ENCODE assay signal across 8 mouse cellular contexts in the genomic region with DNA sequence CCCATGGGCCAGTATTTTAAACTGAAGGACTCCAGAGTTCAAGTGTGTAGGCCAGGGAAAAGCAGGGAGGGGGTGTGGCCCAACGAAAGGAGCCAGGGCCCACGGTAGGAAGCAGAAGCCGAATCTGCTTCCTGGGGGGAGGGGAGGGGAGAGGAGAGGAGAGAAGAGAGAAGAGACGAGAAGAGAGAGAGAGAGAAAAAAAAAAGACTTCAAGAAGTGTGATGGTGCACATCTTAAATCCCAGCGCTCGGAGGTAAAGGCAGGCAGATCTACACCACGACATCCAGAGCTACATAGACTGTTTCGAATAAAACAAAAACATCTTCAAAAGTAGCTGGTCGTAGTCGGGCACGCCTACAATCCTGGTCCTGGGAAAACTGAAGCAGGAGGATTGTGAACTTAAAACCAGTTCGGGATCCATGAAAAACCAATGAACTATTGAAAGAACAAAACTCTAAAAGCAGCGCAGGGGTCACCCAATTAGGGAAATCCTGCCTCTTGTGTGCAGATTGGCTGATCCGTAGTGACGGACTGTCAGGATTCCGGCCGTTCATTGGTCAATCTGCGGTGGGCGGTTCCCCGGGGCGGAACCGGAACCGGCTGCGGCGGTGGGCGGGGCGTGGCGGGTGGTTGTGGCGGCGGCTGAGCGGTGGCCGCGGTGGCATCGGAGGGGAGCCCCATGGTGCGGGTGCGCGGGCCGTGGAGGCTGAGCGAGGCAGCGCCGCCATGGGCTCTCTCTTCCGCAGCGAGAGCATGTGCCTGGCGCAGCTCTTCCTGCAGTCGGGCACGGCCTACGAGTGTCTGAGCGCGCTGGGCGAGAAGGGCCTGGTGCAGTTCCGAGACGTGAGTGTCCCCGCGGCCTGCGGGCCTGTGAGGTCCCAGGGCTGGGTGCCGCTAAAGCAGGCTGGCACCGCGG. TPM values are rescaled to one million over a fixed set of nuclear protein-coding genes. Genes with fewer than 3 reads are reported as not detected.
DNase-seq lines count a peak whose midpoint lies in the region; ATAC-seq and TF ChIP-seq lines count a peak whose summit lies in the region.

TSS of gene Atp6v0a2 (plus strand) at position 129 of the 916 bp plus-strand sequence.

- in situ Hi-C loops in CH12.LX (cut with MboI; ENCODE audit: low pct_ligation_motif_present, low pct_unique_long_range_greater_than_20kb, low sequenced_read_pairs), result no loop called here

- peak within 1 kb of the TSS; percentile 90 to 93 (median 90) for H3K4me3 ChIP-seq in CH12.LX (replicated peaks in 1 of 3; ENCODE audit: low read depth in 2 of 3, low read length in 2 of 3, poor library complexity in 1 of 3)
- peak within 1 kb of the TSS; percentile 93 for H3K4me3 ChIP-seq in forebrain, embryonic 12.5 days (replicated peaks)
- H3K4me3 ChIP-seq in heart, postnatal 0 days (ENCODE audit: low read depth, low read length), result peak within 1 kb of the TSS; percentile 70
- H3K4me3 ChIP-seq in liver, embryonic 16.5 days (ENCODE audit: low read depth, low read length), result peak within 1 kb of the TSS; percentile 90
- peak within 1 kb of the TSS; percentile 98 for H3K4me3 ChIP-seq in neural tube, embryonic 13.5 days
- H3K4me3 ChIP-seq in testis, adult 2 months (ENCODE audit: control insufficient read depth, low read depth, low read length), result peak within 1 kb of the TSS; percentile 97

- no peak for TF ChIP-seq EP300 in CH12.LX (IDR thresholded peaks at IDR 0.05; ENCODE audit: low read length)
- TF ChIP-seq EP300 in heart, postnatal 0 days (IDR thresholded peaks at IDR 0.05; ENCODE audit: low read depth), result no peak

- peak; percentile 79; the same call in 1 of the 2 replicates for TF ChIP-seq POLR2A in CH12.LX (IDR thresholded peaks at IDR 0.05; ENCODE audit: low read depth, low read length)
- TF ChIP-seq POLR2A in testis, adult 2 months (IDR thresholded peaks at IDR 0.05; ENCODE audit: control insufficient read depth, low read depth, low read length), result peak; percentile 70

- WGBS in forebrain, embryonic 12.5 days, result under 1% methylated on average over 56 of the region's 58 CpGs
- WGBS in heart, postnatal 0 days, result under 1% methylated on average over 58 of the region's 58 CpGs
- WGBS in liver, embryonic 16.5 days (ENCODE audit: insufficient replicate concordance), result under 1% methylated on average over 58 of the region's 58 CpGs
- WGBS in neural tube, embryonic 13.5 days, result under 1% methylated on average over 53 of the region's 58 CpGs

- ATAC-seq in forebrain, embryonic 12.5 days (ENCODE audit: low FRiP score), result peak; percentile 98
- peak; percentile 97 for ATAC-seq in heart, postnatal 0 days (ENCODE audit: insufficient read depth, low read depth)
- ATAC-seq in liver, embryonic 16.5 days (ENCODE audit: low read depth), result peak; percentile 95
- peak; percentile 96 for ATAC-seq in neural tube, embryonic 13.5 days (ENCODE audit: low read depth)

- TF ChIP-seq RAD21 in CH12.LX (IDR thresholded peaks at IDR 0.05; ENCODE audit: low read depth, low read length), result no peak

- TF ChIP-seq CTCF in CH12.LX (conservative IDR thresholded peaks at IDR 0.05 in 1 of 2, IDR thresholded peaks at IDR 0.05 in 1 of 2; ENCODE audit: low read depth in 2 of 2, low read length in 2 of 2), result no peak
- no peak for TF ChIP-seq CTCF in heart, postnatal 0 days (IDR thresholded peaks at IDR 0.05; ENCODE audit: low read depth)
- no peak for TF ChIP-seq CTCF in testis, adult 2 months (IDR thresholded peaks at IDR 0.05; ENCODE audit: control insufficient read depth, insufficient read depth, insufficient replicate concordance, low read depth, low read length)

- H3K27ac ChIP-seq in CH12.LX (ENCODE audit: insufficient read depth, low read depth), result peak within 1 kb of the TSS; percentile 47; the same call in 1 of the 2 replicates
- H3K27ac ChIP-seq in forebrain, embryonic 12.5 days, result peak within 1 kb of the TSS; percentile 59
- H3K27ac ChIP-seq in heart, postnatal 0 days (ENCODE audit: low read depth), result peak within 1 kb of the TSS; percentile 88
- H3K27ac ChIP-seq in liver, embryonic 16.5 days (ENCODE audit: low read length), result peak within 1 kb of the TSS; percentile 81
- peak within 1 kb of the TSS; percentile 76 for H3K27ac ChIP-seq in neural tube, embryonic 13.5 days (replicated peaks)
- peak within 1 kb of the TSS; percentile 67 for H3K27ac ChIP-seq in testis, adult 2 months (ENCODE audit: control insufficient read depth, insufficient read depth, low read depth, low read length)

- H3K9me3 ChIP-seq in CH12.LX (replicated peaks; ENCODE audit: low read length), result no peaks in the 10 kb centered on the region
- no peaks in the 10 kb centered on the region for H3K9me3 ChIP-seq in forebrain, embryonic 12.5 days
- no peaks in the 10 kb centered on the region for H3K9me3 ChIP-seq in heart, postnatal 0 days (replicated peaks; ENCODE audit: control insufficient read depth, low read length)
- H3K9me3 ChIP-seq in liver, embryonic 16.5 days (replicated peaks; ENCODE audit: control insufficient read depth, low read length), result no peaks in the 10 kb centered on the region
- no peaks in the 10 kb centered on the region for H3K9me3 ChIP-seq in neural tube, embryonic 13.5 days

- peaks cover 10 to 47% of the 10 kb centered on the region in 2 experiments for H3K4me1 ChIP-seq in CH12.LX (ENCODE audit: control insufficient read depth in 1 of 2, insufficient read depth in 2 of 2)
- H3K4me1 ChIP-seq in forebrain, embryonic 12.5 days, result peaks cover 17% of the 10 kb centered on the region
- H3K4me1 ChIP-seq in heart, postnatal 0 days (ENCODE audit: control insufficient read depth, insufficient read depth), result peaks cover 14% of the 10 kb centered on the region
- H3K4me1 ChIP-seq in liver, embryonic 16.5 days (ENCODE audit: control insufficient read depth, low read depth, low read length), result peaks cover 18% of the 10 kb centered on the region
- H3K4me1 ChIP-seq in neural tube, embryonic 13.5 days (replicated peaks), result peaks cover 22% of the 10 kb centered on the region
- peaks cover 8% of the 10 kb centered on the region for H3K4me1 ChIP-seq in testis, adult 2 months (ENCODE audit: control insufficient read depth, insufficient read depth, low read length)

- DNase-seq in CH12.LX (ENCODE audit: extremely low read depth), result peak; percentile 88
- peak; percentile 84 for DNase-seq in c-Kit-positive CD71-positive TER-119-negative erythroid progenitor cells, embryonic 14.5 days (ENCODE audit: low read depth)
- DNase-seq in heart, postnatal 0 days (ENCODE audit: low spot score), result peak; percentile 92
- peak; percentile 98 for DNase-seq in kidney, postnatal 4 days

- no peaks in the 10 kb centered on the region for H3K27me3 ChIP-seq in CH12.LX (replicated peaks)
- no peaks in the 10 kb centered on the region for H3K27me3 ChIP-seq in forebrain, embryonic 12.5 days
- H3K27me3 ChIP-seq in heart, postnatal 0 days (ENCODE audit: control insufficient read depth, insufficient read depth, low read length), result no peaks in the 10 kb centered on the region
- H3K27me3 ChIP-seq in liver, embryonic 16.5 days (ENCODE audit: control insufficient read depth, insufficient read depth, low read depth, low read length), result no peaks in the 10 kb centered on the region
- no peaks in the 10 kb centered on the region for H3K27me3 ChIP-seq in neural tube, embryonic 13.5 days
- no peaks in the 10 kb centered on the region for H3K27me3 ChIP-seq in testis, adult 2 months (ENCODE audit: control insufficient read depth, insufficient read depth, low read length)

- peak within 1 kb of the TSS; percentile 93 for H3K9ac ChIP-seq in CH12.LX (ENCODE audit: insufficient read depth, low read depth)
- peak within 1 kb of the TSS; percentile 91 for H3K9ac ChIP-seq in forebrain, embryonic 12.5 days
- H3K9ac ChIP-seq in heart, postnatal 0 days (replicated peaks; ENCODE audit: low read depth, low read length), result peak within 1 kb of the TSS; percentile 77
- H3K9ac ChIP-seq in liver, embryonic 16.5 days (ENCODE audit: low read depth, low read length), result peak within 1 kb of the TSS; percentile 92
- peak within 1 kb of the TSS; percentile 97 for H3K9ac ChIP-seq in neural tube, embryonic 13.5 days

- peaks cover 0 to 5% of the 10 kb centered on the region in 2 experiments for H3K36me3 ChIP-seq in CH12.LX (replicated peaks in 1 of 2; ENCODE audit: control insufficient read depth in 1 of 2, insufficient read depth in 1 of 2, low read length in 1 of 2)
- H3K36me3 ChIP-seq in forebrain, embryonic 12.5 days (replicated peaks), result peaks cover 8% of the 10 kb centered on the region
- peaks cover 4% of the 10 kb centered on the region for H3K36me3 ChIP-seq in heart, postnatal 0 days (replicated peaks; ENCODE audit: control insufficient read depth, insufficient read depth, low read length)
- no peaks in the 10 kb centered on the region; the same call in 1 of the 2 replicates for H3K36me3 ChIP-seq in liver, embryonic 16.5 days (ENCODE audit: control insufficient read depth, insufficient read depth)
- H3K36me3 ChIP-seq in neural tube, embryonic 13.5 days, result peaks cover 30% of the 10 kb centered on the region
- H3K36me3 ChIP-seq in testis, adult 2 months (ENCODE audit: control insufficient read depth, insufficient read depth, low read length), result peaks cover 2% of the 10 kb centered on the region; the same call in 1 of the 2 replicates

- 0 out of 2 replicates have a peak, but pooled peaks cover 3% of the 10 kb centered on the region for H3K79me2 ChIP-seq in CH12.LX (replicated peaks; ENCODE audit: control insufficient read depth, extremely low read depth, insufficient read depth, poor library complexity, severe bottlenecking)

- H3K4me2 ChIP-seq in CH12.LX (ENCODE audit: insufficient read depth, low read depth, poor library complexity, severe bottlenecking), result peak within 1 kb of the TSS; percentile 84
- H3K4me2 ChIP-seq in forebrain, embryonic 12.5 days, result peak within 1 kb of the TSS; percentile 95
- H3K4me2 ChIP-seq in heart, postnatal 0 days (ENCODE audit: low read depth, low read length), result peak within 1 kb of the TSS; percentile 63
- H3K4me2 ChIP-seq in liver, embryonic 16.5 days (ENCODE audit: low read depth, low read length), result peak within 1 kb of the TSS; percentile 97
- H3K4me2 ChIP-seq in neural tube, embryonic 13.5 days, result peak within 1 kb of the TSS; percentile 96

- dilution Hi-C loops in CH12.LX (cut with MboI; ENCODE audit: extremely low pct_ligation_motif_present, extremely low pct_unique_long_range_greater_than_20kb, low sequenced_read_pairs), result no loop called here

TF ChIP-seq in CH12.LX, 34 proteins besides CTCF, POLR2A, EP300 and RAD21 (continues in another document):
- TF ChIP-seq USF2 (conservative IDR thresholded peaks at IDR 0.05; ENCODE audit: low read depth, low read length), result no peak

RNA-seq across cellular contexts. Expression of gene Atp6v0a2, which starts in this region (rescaled TPM):
- total RNA-seq in CH12.LX (2012; rRNA removed), result 10.9 and 11.8 TPM in 2 replicates
- 7.4 and 7.7 TPM in 2 replicates for total RNA-seq in CH12.LX (2014; rRNA removed)
- 13.2 and 16.5 TPM in 2 replicates for polyA plus RNA-seq in CH12.LX (2012; ENCODE audit: insufficient read length, low read depth)
- 50.5 and 53.3 TPM in 2 replicates for polyA plus RNA-seq in forebrain, embryonic 12.5 days (2016; fragmentation: Nextera tagmentation; extraction: Ambion mirVana)
- total RNA-seq in heart, postnatal 0 days (2014; rRNA removed; ENCODE audit: low replicate concordance), result 20.4 and 30.1 TPM in 2 replicates
- polyA plus RNA-seq in heart, postnatal 0 days (2015; fragmentation: Nextera tagmentation; extraction: Ambion mirVana), result 22.4 and 27.0 TPM in 2 replicates
- 12.6 and 12.9 TPM in 2 replicates for polyA plus RNA-seq in liver, embryonic 16.5 days (2015; fragmentation: Nextera tagmentation; extraction: Ambion mirVana)
- 38.5 and 51.4 TPM in 2 replicates for polyA plus RNA-seq in neural tube, embryonic 13.5 days (2015; fragmentation: Nextera tagmentation; extraction: Ambion mirVana)
- polyA plus RNA-seq in testis, adult 2 months (2012; rRNA removed), result 13.0 and 13.5 TPM in 2 replicates

Comparison
In these comparisons a context has a peak if more than half of its experiments do, and no peak if none do; other contexts are left out.
1. Peak in every context shown above with its lines: DNase-seq, ATAC-seq, H3K4me3 ChIP-seq and H3K27ac ChIP-seq.